Mouse (Mus musculus) liver, adult 2 months (tissue): Measurements from ENCODE around the gene Mrpl30.

Experiments used
- CTCF ChIP-seq: fragments of 200-500 bp; IDR thresholded peaks from 2 replicates; pipeline ENCODE4 v1.5.1; 2011; ENCODE audit warnings: low read depth, low read length, control low read depth
- POLR2A ChIP-seq: fragments of 200-500 bp; IDR thresholded peaks from 2 replicates; pipeline ENCODE4 v1.6.1; 2011; ENCODE audit warnings: low read length, control low read depth; ENCODE audit not compliant: insufficient read depth; ENCODE audit errors: extremely low read depth

- TF ChIP-seq CTCF, result no peak
- no peak for TF ChIP-seq POLR2A
These were observed 24.7 kb upstream of the Mrpl30 start for GRCm38 (mm10) chr1:37865401-37866215.
